Mouse (Mus musculus): Measurements from ENCODE around the gene Chd1l.

Gene Chd1l

DNA sequence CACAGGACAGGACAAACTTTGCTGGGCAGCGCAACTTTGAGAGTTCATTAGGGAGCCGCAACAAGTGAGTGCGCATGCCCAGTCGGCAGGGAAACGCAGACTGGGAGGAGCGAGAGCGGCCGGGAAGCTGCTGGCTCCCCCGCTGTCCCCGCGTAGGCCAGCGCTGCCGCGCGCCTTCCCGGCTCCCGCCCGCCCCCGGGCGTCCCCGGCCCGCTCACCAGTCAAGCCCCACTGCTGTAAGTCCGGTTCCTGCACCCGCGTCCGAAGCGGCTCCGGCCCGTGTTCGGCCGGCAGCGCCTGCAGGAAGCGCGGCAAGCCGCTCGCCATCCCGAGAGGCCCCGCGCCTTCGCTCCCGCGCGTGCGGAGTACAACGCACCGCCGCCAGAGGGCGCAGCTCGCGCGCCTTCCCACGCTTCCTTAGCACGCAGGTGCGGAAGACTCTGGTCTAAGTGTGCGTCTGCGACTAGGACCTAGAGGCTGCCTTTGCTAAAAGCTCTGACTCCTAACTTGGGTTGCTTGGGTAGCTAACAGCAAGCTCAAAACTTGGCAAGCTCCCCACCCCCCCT is at the start of gene Chd1l:
Chd1l (minus strand) TSS at position 359 of the 566 bp plus-strand sequence.
- DNase-seq: peak; percentile 91

DNA sequence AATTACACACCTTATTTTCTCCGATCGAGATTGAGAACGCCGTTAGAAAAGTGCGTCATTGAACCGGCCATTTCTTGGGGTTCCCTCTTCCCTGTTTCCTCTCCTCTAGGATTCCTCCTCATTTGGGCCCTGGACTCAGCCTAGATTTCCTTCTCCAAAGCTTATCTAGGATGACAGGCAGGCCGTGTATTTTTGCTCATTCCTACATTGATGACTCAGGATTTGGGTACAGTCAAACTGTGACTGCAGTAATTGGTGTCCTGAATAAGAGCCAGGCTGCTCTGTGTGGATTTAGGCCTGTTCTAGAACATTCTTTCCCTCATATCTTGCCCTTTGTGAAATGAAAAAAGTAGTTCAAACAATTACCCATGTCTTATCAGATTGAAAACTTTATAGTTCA is 49.7 kb upstream of the Chd1l start:
- DNase-seq: no peak

DNA sequence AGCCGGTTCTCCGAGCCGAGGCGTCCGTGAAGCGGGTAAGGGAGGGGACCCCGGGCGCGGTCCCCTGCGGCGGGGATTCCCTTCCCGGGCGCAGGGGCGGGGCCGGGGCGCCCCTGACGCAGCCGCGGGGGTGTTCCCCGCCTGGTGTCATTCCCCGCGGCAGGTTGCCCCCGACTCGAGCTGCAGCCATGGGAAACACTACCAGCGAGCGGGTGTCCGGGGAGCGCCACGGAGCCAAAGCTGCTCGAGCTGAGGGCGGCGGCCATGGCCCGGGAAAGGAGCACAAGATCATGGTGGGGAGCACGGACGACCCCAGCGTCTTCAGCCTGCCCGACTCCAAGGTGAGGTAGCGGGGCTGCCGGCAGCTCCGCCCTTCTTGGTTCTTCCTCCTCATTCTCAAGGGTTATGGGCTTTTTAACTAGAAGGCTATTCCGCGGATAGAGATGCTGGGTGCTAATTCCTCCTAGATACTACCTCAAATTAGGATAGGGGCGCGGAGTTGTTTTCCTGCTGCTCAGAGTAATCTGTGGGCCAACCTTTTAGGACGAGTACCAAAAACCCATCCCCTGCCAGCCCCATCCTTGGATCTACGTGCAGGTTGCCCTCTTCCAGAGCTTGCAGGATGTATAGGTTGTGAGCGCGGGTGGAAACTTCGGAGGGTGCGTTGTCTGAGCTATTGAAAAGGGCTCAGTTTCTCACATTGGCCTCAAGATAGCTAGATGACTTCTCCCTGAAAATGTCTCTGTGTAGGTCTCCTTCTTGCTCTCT is 48.6 kb upstream of the Chd1l start:
- peak in 1 of 2 experiments; percentile 19 for DNase-seq

DNA sequence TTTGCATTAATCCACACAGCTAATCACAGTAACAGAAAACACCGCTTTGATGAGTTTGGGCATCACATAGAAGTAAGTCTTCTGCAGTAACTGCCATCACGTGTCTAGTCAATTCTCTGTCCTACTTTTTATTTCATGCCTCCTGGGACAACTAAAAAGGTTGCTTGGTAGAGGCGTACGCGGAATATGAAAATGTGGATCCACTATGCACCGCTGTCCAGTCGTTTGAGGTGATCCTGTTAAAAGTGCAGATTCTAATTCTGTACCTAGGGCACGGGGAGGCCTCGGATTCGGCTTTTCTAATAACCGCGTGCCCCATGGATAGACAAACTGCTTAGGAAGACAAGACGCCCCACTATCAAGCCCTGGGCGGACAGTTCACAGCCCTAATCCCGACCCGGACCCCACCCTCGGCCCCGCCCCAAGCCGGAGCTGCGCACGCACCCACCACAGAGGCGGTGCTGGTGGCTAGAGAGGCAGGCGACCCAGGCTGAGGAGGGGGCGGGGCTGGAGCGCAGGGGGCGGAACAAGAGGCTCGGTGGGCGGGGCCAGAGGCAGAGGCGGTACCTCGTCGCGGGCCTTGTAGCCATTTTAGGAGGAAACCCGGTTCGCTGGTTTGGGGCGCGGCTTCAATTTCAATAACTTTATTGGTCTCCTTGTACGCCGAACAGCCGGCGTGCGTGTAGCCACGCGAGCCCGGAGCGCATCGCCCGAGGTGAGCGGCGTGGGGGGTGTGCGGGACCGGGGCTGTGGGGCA is 47.8 kb upstream of the Chd1l start, which contains the start of gene Prkab2:
Prkab2 (plus strand) TSS at position 539 of the 757 bp plus-strand sequence.
- DNase-seq: peak; percentile 99

DNA sequence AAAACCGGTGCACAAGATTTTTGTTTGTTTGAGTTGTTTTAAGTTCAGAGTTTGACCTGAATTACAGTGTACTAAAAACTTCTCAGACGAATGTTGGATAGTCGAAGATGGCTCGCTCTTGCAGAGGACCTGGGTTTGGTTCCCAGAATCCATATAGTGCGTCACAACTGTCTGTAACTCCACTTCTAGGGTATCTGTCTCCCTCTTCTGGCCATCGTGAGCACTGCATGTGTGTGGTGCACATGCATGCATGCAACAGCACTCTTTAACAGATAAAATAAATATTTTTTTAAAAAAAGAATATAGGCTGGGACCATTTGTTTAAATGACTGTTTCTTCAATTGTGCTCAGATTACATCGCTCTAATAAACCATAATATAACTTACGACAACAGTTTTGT is 44.9 kb upstream of the Chd1l start:
- DNase-seq: no peak

- no peak for DNase-seq
Observed at GRCm38 (mm10) chr3:97653781-97654180, 43.8 kb upstream of the Chd1l start.

DNA sequence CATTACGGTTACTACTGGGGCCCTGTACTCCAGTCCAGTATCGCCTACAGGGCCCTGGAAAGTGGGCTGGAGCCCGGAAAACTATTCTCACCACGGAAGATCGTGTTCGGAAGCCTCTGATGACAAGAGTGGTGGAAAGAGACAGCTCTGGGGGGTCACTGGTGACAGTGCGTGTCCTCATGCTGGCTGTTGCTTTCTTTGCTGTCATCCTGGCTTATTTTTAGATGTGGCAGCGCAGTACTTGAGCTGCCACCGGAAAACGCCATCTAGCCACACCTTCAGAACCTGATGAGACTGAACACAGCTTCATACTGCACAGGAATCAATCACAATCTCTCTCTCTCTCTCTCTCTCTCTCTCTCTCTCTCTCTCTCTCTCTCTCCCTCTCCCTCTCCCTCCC is 41.6 kb upstream of the Chd1l start:
- DNase-seq: no peak

GRCm38 (mm10) chr3:97649469-97649868 is 39.5 kb upstream of the Chd1l start:
- DNase-seq: no peak

DNA sequence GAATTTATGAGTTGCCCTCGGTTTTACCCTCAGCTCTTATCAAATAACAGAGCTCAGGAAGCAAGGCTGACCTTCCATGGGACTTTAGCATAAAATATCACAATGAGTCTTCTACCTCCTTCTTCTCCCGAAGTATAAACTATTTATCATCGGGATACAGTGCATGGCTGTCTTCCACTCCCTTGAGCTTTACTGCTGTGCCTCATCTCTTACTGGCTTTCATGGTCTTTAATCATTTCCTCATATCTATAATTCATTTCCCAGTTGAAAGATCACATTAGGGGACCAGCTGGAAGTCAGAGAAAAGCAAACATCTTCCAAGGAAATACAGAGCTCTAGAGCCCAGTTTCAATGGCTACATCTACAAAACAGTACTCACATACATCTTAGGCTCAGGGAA is 39.0 kb upstream of the Chd1l start:
- no peak for DNase-seq

- DNase-seq: no peak
Observed at GRCm38 (mm10) chr3:97648518-97648917, 38.5 kb upstream of the Chd1l start.

DNA sequence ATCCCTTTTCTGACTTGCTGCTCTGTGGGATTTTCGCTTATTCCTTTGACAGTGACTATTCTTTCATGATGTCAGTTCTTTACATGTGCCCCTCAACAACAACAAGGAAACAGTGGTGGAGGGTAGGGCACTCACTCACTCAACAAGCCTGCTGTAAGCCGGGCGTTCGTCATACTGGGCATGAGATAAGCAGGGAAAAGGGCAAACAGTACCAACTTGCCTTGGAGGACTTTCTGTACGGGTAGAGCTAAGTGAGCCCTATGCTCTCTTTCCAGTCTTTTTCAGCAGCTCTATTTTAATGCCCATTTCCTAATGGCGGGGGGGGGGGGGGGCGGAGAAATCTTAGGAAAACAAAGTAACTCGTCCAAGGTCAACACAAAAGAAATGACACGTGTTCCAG is 32.0 kb upstream of the Chd1l start:
- DNase-seq: no peak

- no peak for DNase-seq
Observed at GRCm38 (mm10) chr3:97641396-97641795, 31.4 kb upstream of the Chd1l start.

DNA sequence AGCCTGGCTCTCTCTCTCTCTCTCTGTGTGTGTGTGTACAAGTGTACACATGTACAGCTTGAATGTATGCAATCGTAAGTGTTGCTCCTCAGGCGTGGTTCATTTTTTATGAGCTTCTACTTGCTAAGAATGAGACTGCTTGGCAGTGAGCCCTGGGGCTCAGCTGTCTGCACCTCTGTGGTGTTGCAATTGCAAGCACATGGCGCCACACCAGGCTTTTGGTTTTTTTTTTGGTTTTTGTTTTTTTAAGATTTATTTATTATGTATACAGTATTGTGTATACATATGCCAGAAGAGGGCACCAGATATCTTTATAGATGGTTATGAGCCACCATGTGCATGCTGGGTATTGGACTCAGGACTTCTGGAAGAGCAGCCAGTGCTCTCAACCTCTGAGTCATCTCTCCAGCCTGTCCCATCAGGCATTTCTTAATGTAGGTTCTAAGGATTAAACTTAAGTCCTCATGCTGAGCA is 24.3 kb upstream of the Chd1l start:
- DNase-seq: no peak

DNA sequence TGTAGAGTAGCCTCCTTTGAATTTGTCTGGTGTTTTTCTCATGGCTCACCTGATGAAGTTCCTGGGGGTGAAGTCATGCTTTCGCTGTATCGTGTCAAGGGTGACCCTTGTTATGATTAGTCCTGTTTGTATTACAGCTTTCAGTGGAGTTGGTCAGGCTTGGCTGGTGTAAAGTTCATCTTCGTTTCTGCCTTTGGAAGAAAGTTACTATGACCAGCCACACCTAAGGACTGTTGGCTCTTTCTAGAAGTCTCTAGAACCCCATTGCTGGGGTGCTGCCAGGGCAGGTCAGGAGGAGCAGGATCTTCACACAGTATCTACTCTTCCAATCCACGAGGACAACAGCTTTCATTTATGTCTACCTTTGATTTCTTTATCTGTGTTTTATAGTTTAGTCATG is 23.5 kb upstream of the Chd1l start:
- no peak for DNase-seq

DNA sequence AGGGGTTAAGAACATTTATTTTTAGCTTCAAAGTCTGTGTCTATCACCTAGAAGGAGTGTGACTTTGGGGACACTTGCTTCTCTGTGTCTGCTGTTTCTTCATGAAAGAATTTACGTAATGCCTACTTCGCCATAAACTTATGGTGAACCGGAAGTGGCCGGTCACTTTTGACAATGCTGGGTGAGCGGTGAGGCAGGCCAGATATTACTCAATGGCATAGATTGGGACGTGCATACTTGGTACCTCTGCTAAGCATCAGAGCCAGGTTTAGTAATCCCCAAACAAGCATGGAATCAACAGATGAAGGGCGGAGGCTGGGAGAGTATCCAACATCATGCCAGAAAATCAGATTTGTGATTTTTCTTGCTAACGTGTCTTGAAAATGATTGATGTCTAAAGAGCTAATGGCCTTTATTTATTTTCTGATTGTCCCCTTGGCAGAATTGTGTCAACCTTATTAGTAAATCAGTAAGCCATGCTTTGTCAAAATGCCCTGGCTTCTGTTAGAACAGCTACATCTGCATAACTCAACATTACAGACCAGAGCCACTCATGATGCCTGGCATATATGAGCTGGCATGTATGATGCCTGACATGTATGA is 21.4 kb upstream of the Chd1l start:
- DNase-seq: no peak

DNA sequence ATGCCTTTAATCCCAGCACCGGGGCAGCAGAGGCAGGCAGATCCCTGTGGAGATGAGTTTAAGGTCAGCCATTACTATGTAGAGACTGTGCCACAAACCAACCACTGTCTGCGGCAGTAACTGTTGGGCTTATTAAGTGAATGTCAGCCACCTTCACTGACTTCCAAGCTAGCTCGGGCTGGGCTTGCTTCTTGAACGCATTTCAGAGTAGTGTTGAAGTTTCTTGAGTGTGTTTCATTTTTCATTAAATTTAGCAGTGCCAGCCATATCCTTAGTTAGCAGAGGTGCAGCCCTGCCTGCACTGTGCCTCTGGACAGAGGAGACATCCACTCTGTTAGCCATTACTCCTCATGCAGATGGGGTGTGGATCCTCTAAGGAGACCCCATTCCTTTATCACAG is 20.7 kb upstream of the Chd1l start:
- no peak for DNase-seq

DNA sequence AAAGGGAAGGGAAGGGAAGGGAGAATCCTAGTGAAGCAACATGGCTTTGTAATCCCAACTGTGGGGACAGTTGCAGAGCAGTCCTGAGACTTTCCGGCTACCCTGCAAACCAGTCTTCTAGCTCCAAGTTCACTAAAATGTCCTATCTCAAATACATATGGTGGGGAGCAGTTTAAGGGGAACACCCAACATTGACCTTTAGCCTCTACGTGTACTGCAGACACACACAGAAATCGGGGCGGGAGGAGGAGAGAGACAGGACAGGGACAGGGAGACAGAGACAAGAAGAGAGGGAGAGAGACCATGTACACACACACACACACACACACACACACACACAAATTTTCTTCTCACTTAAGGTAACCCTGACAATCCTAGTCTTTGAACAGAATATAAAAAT is 19.9 kb upstream of the Chd1l start:
- DNase-seq: no peak

- peak in 1 of 2 experiments; percentile 4 for DNase-seq
Observed at GRCm38 (mm10) chr3:97628391-97629001, 18.5 kb upstream of the Chd1l start, which contains the start of gene Fmo5. Gene Fmo5 (plus strand): TSS chr3:97628804.

DNA sequence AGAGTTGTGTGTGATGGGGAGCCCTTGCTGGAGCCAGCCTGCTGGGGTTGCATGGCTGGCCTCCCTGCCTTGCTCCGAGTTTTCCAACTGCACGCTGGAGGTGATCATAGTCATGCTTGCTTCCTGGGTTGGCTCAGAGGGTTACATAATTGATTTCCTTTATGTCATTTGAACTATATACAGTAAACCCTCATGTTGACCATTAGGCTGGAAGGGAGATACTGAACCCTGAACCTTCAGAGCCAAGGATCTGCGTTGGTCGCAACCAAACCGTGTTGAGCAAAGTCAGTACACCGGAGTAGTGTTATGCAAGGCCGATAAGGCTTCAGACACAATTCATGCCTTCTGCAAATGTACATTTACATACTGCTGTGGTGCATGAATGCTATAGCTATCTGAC is 17.9 kb upstream of the Chd1l start:
- no peak for DNase-seq

GRCm38 (mm10) chr3:97624611-97625010 is 14.6 kb upstream of the Chd1l start:
- DNase-seq: no peak

DNA sequence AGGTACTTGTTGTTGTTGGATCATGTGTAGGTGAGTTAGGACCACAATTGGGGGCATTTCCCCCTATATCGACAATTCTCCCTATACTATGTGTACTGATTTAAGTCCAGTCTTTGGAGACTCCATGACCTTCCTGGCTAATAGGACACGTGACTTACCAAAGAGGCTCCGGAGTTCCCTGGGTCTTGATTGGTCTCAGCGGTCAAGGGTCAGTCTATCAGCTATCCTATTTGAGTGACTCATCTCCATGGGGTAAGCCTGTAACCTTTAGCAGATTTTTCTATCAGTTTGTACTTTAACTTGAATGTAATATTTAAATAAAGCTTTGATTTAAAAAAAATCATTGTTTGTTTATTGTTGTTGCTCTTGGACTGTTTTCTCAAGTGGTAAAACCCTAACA is 10.7 kb upstream of the Chd1l start:
- DNase-seq: no peak

GRCm38 (mm10) chr3:97617899-97618298 is 7.9 kb upstream of the Chd1l start:
- DNase-seq: no peak
